In the genomic region with DNA sequence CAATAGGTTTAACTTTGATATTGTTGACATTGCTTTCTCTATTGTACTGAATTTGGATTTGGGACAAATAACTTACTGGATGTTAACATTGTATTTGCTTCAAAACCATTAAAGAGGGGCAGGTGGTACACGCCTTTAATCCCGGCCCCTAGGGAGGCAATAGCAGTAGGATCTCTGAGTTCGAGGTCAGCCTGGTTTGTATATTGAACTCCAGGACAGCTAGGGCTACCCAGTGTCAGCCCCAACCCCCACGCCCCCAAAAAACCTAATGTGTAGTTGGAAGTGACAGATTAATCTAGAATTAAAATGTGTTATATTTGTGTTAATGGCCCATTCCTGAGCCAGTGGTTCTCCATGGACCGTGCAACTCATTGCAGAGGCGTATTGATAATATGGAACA, we compare ENCODE assay signal across 8 mouse cellular contexts. TPM values are rescaled to one million over a fixed set of nuclear protein-coding genes. Genes with fewer than 3 reads are reported as not detected.
DNase-seq lines count a peak whose midpoint lies in the region; ATAC-seq and TF ChIP-seq lines count a peak whose summit lies in the region.

No protein-coding gene starts in this region.

- intact Hi-C loops in left cerebral cortex, adult 2 months (cut with DNase I): loop anchor here (5.0 kb wide), 2 partner anchors 54 to 359 kb away; no protein-coding TSS in a partner anchor
- intact Hi-C loops in left cerebral cortex, postnatal 14 days (cut with DNase I): no loop called here

- H3K4me3 ChIP-seq in left cerebral cortex, adult 2 months: peak overlapping the region; percentile 96
- peak overlapping the region; percentile 84 for H3K4me3 ChIP-seq in embryonic facial prominence, embryonic 13.5 days
- peak overlapping the region; percentile 96 for H3K4me3 ChIP-seq in intestine, embryonic 15.5 days (replicated peaks)
- peak overlapping the region; percentile 88 for H3K4me3 ChIP-seq in neural tube, embryonic 11.5 days (ENCODE audit: low read depth, low read length)

- peak overlapping the region; percentile 82 for H3K9ac ChIP-seq in embryonic facial prominence, embryonic 13.5 days
- peak overlapping the region; percentile 86 for H3K9ac ChIP-seq in intestine, embryonic 15.5 days
- H3K9ac ChIP-seq in neural tube, embryonic 11.5 days (ENCODE audit: low read length): peak overlapping the region; percentile 80; the same call in 1 of the 2 replicates

- H3K27me3 ChIP-seq in embryonic facial prominence, embryonic 13.5 days: no peaks in the 10 kb centered on the region
- H3K27me3 ChIP-seq in intestine, embryonic 15.5 days (replicated peaks): no peaks in the 10 kb centered on the region
- H3K27me3 ChIP-seq in neural tube, embryonic 11.5 days (ENCODE audit: control insufficient read depth, insufficient read depth, low read length): no peaks in the 10 kb centered on the region

- peak overlapping the region; percentile 84; the same call in 1 of the 2 replicates for H3K27ac ChIP-seq in left cerebral cortex, adult 2 months
- no peak overlapping the region for H3K27ac ChIP-seq in embryonic facial prominence, embryonic 13.5 days
- H3K27ac ChIP-seq in intestine, embryonic 15.5 days: 0 out of 2 replicates have a peak overlapping the region, but pooled peaks have one; percentile 92
- 0 out of 2 replicates have a peak overlapping the region, but pooled peaks have one; percentile 90 for H3K27ac ChIP-seq in neural tube, embryonic 11.5 days (ENCODE audit: low read depth, low read length)

- H3K4me2 ChIP-seq in embryonic facial prominence, embryonic 13.5 days: peak overlapping the region; percentile 84
- peak overlapping the region; percentile 80 for H3K4me2 ChIP-seq in intestine, embryonic 15.5 days (replicated peaks)
- peak overlapping the region; percentile 76 for H3K4me2 ChIP-seq in neural tube, embryonic 11.5 days (ENCODE audit: low read depth)

- H3K36me3 ChIP-seq in embryonic facial prominence, embryonic 13.5 days: no peaks in the 10 kb centered on the region
- no peaks in the 10 kb centered on the region for H3K36me3 ChIP-seq in intestine, embryonic 15.5 days
- H3K36me3 ChIP-seq in neural tube, embryonic 11.5 days (ENCODE audit: control insufficient read depth, insufficient read depth, low read length): no peaks in the 10 kb centered on the region

- no peak for TF ChIP-seq CTCF in left cerebral cortex, adult 2 months (IDR thresholded peaks at IDR 0.05)

- ATAC-seq in embryonic facial prominence, embryonic 13.5 days (ENCODE audit: insufficient number of reproducible peaks, insufficient read depth, low FRiP score, low TSS enrichment, low read depth): no peak
- no peak for ATAC-seq in intestine, embryonic 15.5 days
- ATAC-seq in neural tube, embryonic 11.5 days (ENCODE audit: insufficient read depth, low FRiP score, low TSS enrichment): no peak

- H3K9me3 ChIP-seq in embryonic facial prominence, embryonic 13.5 days: no peaks in the 10 kb centered on the region
- no peaks in the 10 kb centered on the region for H3K9me3 ChIP-seq in intestine, embryonic 15.5 days
- H3K9me3 ChIP-seq in neural tube, embryonic 11.5 days (ENCODE audit: control insufficient read depth, low read length): no peaks in the 10 kb centered on the region

- no peak for DNase-seq in left cerebral cortex, adult 2 months (ENCODE audit: extremely low spot score in 1 of 2, low spot score in 2 of 2)
- no peak for DNase-seq in left cerebral cortex, postnatal 14 days (ENCODE audit: low spot score in 2 of 2)
- no peak for DNase-seq in neural tube, embryonic 11.5 days (ENCODE audit: low spot score)
- DNase-seq in ovary, postnatal 14 days (ENCODE audit: low spot score): no peak
- DNase-seq in natural killer cell, adult 2 months (ENCODE audit: low spot score in 2 of 2): no peak
- DNase-seq in adrenal gland, postnatal 4 days (ENCODE audit: low spot score in 2 of 2): no peak

- 26% methylated on average over 6 of the region's 6 CpGs for WGBS in embryonic facial prominence, embryonic 13.5 days
- WGBS in intestine, embryonic 15.5 days: 32% methylated on average over 6 of the region's 6 CpGs
- WGBS in neural tube, embryonic 11.5 days: 33% methylated on average over 6 of the region's 6 CpGs

- peaks cover 21% of the 10 kb centered on the region for H3K4me1 ChIP-seq in embryonic facial prominence, embryonic 13.5 days
- peaks cover 16% of the 10 kb centered on the region for H3K4me1 ChIP-seq in intestine, embryonic 15.5 days (replicated peaks)
- H3K4me1 ChIP-seq in neural tube, embryonic 11.5 days (ENCODE audit: control insufficient read depth, insufficient read depth, low read length): peaks cover 6% of the 10 kb centered on the region

RNA-seq across cellular contexts. Expression of a gene that starts 1.0 kb away (rescaled TPM):
- 10 to 100 TPM; 60.5 to 67.3 TPM for total RNA-seq in left cerebral cortex, adult 2 months (2021)
- 10 to 100 TPM; 59.3 to 65.2 TPM for total RNA-seq in left cerebral cortex, postnatal 14 days (2021)
- polyA plus RNA-seq in embryonic facial prominence, embryonic 13.5 days (2015; fragmentation: Nextera tagmentation; extraction: Ambion mirVana): 53.1 and 59.7 TPM in 2 replicates
- polyA plus RNA-seq in intestine, embryonic 15.5 days (2015; fragmentation: Nextera tagmentation; extraction: Ambion mirVana): 97.7 TPM in 2 replicates
- 52.0 and 55.3 TPM in 2 replicates for polyA plus RNA-seq in neural tube, embryonic 11.5 days (2014; fragmentation: Nextera tagmentation; extraction: Ambion mirVana)
- 10 to 100 TPM; 74.6 to 88.1 TPM for total RNA-seq in adrenal gland, postnatal 4 days (2021)

RNA-seq across cellular contexts. Expression of a gene that starts 27.8 kb away (rescaled TPM):
- 10 to 100 TPM; 29.5 to 33.4 TPM for total RNA-seq in left cerebral cortex, adult 2 months (2021)
- total RNA-seq in left cerebral cortex, postnatal 14 days (2021): 10 to 100 TPM; 23.0 to 27.4 TPM
- 76.7 and 83.3 TPM in 2 replicates for polyA plus RNA-seq in embryonic facial prominence, embryonic 13.5 days (2015; fragmentation: Nextera tagmentation; extraction: Ambion mirVana)
- 68.3 and 77.4 TPM in 2 replicates for polyA plus RNA-seq in intestine, embryonic 15.5 days (2015; fragmentation: Nextera tagmentation; extraction: Ambion mirVana)
- polyA plus RNA-seq in neural tube, embryonic 11.5 days (2014; fragmentation: Nextera tagmentation; extraction: Ambion mirVana): 83.2 and 87.4 TPM in 2 replicates
- 10 to 100 TPM; 47.4 to 52.4 TPM for total RNA-seq in adrenal gland, postnatal 4 days (2021)

RNA-seq across cellular contexts. Expression of a gene that starts 47.5 kb away (rescaled TPM):
- total RNA-seq in left cerebral cortex, adult 2 months (2021): 10 to 100 TPM; 14.7 to 15.4 TPM
- total RNA-seq in left cerebral cortex, postnatal 14 days (2021): 10 to 100 TPM; 15.1 to 16.2 TPM
- polyA plus RNA-seq in embryonic facial prominence, embryonic 13.5 days (2015; fragmentation: Nextera tagmentation; extraction: Ambion mirVana): 8.6 and 9.4 TPM in 2 replicates
- 21.5 and 23.4 TPM in 2 replicates for polyA plus RNA-seq in intestine, embryonic 15.5 days (2015; fragmentation: Nextera tagmentation; extraction: Ambion mirVana)
- 12.4 and 14.9 TPM in 2 replicates for polyA plus RNA-seq in neural tube, embryonic 11.5 days (2014; fragmentation: Nextera tagmentation; extraction: Ambion mirVana)
- total RNA-seq in adrenal gland, postnatal 4 days (2021): 10 to 100 TPM; 47.6 to 54.2 TPM
